Mouse (Mus musculus) right cerebral cortex, adult 18-20 months (tissue): ENCODE measurements at regions not wholly inside any gene's neighbourhood (a gene's known extent, or its start where the extent isn't known, plus 50 kb on each side); places are given as distances from the start of the nearest gene placed in this dataset.
A peak's percentile ranks its signal among the peaks of the same experiment; 100 is the strongest.
"Not testable (repeated sequence)": the region's sequence is repeated elsewhere in the genome, so short reads cannot be mapped to it uniquely, and the experiment has no call there.

Experiments used
- DNase-seq: peaks from one replicate; pipeline ENCODE4 v3.0.0; 2022; ENCODE audit warnings: mixed read lengths

DNA sequence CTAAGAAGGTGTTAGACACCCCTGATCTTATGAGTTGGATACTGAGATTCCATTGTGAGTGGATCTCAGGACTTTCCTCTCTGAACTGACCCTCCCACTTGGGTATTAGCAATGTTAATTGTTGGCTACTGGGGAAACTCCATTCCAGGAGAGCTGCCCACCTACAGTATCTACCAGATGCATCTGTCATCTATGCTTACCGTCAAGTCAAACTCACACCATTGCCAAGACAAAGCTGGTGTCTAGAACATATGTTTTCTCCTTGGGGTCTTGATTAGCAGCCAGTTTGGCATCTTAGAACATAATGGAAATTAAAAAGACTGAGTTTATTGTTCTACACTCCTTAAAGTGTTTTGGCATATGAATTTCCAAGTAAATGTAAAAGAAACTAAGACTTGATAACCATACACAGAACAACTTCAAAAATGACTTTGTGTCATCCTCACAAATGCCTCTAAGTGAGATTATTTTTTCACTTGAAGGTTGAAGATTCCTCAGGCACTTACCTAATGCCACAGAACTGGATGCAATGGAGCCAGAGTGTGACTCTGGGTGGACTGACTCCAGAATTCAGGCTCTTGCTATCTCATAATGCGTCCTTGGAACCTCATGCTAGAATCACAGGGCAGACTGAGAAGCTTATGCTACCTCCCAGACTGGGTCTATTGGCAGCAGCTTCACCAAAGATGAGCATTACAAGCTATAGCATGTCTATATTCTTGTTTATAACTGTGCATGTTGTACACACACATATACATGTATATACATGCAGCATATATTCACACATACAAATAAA, 107.5 kb upstream of the Rnf152 start:
- no peak for DNase-seq

DNA sequence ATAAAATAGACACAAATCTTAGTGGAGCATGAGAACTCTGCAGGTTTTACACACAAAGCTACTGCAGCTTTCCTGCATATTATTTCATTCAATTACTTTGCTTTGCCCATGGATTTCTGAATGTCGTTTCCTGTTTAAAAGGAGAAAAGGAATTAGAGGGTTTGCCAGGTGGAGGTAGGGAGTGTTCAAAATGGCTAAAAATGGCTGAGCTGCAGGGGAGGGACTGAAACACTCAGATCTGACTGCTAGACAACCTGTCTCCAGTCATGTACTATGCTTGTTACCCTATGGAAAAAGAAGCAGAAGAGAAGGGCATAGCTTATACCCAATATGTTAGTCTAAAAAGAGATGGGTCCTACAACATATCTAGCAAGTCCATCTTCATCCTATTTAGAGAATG, 106.2 kb upstream of the Rnf152 start:
- DNase-seq = no peak

DNA sequence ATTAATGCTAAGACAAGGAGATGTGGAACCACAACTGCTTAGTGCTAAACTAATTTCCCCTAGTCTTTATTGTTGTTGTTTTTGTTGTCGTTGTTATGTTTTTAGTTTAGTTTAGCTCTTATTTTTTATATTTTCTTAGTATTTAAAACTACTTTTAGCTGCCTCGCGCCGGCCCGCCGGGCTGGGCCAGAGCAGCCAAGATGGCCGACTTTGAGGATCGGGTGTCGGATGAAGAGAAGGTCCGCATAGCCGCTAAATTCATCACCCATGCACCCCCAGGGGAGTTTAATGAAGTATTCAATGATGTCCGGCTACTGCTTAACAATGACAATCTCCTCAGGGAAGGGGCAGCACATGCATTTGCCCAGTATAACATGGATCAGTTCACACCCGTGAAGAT, 99.3 kb upstream of the Rnf152 start:
- not testable (repeated sequence) for DNase-seq

DNA sequence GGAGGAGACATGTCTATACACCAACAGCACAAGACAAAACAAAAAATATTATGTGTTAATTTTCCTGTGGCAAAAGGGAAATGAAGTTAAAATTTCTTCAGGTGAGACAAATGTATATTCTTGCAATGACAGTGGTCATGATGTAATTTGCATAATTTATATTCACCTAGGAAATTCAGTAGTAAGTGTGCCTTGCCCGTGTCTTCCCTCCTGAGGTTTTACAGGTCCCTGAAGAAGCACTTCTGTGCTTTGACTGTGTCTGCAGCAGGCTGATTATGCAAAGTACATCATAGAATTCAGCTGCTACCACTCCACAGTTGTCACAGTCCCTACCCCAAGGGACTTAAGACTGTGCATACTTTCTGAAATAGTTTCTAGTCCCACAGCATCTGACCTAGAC, 98.2 kb upstream of the Rnf152 start:
- no peak for DNase-seq

DNA sequence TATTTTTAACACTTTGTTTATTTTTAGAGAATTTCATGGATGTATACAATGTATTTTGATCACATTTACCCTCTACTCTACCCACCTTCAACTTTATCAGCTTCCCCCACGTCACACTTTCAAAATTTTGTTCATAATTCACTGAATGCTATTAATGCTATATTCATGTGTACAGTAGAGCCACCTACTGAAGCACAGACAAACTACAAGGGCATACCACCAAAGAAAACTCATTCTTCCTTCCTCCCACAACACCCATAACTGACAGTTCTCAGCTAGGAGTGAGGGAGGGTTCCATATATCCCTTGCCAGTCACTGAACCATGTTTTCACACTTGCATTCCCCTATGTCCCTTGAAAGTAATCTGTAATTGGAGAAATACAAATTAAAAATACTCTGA, 89.7 kb upstream of the Rnf152 start:
- DNase-seq = no peak

DNA sequence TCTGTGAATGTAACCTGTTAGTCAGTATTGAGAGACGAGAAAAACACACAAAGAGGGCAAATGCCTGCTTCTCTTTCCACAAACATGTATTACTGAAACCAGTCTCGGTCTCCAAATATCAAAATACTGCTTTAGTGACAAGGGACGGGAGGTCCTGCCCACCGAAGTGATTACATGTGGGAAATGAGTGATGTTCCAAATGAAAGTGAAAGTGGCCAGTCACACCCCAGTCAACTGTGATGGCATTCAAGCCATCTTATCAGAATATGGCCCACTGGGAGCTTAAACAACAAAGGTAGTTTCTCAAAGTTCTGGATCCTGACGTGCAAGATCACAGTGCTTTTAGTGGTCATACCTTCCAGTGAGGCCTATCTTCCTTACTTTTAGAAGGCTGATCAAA, 87.0 kb upstream of the Rnf152 start:
- DNase-seq = no peak

DNA sequence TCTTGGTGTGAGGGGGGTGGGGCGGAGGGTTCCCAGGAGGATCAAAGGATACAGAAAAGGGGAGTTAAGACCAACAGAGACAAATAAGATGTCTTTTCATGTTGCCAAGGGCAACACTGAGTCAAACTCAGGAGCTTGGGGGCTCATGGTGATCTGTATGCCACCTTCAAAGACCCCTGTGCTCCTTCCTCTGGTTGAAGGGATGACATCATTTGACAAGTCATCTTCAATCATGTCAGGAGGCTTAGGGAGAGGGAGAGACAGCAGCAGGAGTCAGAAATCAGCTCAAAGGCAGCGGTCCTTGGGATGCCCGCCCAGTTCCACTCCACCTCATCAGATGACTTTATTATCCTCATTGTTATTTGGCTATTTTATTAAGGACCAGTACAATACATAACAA, 83.8 kb upstream of the Rnf152 start:
- DNase-seq = no peak

DNA sequence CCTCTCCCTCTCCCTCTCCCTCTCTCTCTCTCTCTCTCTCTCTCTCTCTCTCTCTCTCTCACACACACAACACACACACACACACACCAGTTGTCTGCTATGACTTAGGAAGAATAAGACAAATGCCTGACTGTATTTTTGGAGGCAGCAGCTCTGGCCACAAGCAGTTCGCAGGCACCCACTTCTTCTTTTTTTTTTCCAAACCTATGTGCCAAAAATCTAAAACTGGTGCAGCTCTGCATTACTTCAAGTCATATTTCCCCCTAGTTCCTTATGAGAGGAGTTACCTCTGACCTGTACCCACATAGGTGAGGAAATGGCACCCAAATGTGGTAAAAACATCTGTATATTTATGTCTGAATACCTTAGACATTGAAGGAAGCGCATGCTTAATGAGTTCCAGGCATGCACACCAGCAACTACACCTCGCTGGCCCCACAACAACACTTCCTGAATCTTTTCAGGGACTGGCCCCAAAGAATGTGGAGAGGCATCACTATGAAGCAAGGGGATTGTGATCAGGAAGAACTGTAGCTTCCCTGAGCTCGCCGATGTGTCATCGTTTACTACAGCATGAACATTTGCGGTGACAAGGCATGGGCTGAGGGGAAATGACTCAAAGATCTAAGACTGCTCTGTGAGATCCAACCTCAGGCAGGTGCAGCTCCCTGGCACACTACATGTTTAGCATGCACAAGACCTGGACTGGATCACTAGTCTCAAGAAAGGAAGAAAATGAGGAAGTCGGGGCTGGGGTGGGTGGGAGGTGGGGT, 78.3 kb upstream of the Rnf152 start:
- DNase-seq = peak; percentile 10

DNA sequence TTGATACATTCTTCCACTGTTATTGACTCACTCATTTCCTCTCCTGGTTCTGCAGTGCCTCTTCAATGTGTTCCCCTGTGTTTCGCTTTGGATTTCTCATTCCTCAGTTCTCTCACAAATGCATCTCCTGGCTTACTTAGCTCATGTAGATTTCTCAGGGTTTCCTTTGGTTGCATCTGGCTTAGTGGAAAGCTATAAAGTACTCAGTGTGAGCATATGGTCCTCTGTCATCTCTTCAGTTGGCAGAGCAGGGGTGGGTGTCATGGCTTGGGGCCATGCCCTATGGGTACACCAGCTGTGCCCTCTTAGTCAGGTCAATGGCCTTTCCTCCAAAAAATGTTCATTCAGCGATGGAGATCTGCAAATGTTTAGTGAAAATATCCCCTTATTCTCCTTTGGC, 77.4 kb upstream of the Rnf152 start:
- no peak for DNase-seq

DNA sequence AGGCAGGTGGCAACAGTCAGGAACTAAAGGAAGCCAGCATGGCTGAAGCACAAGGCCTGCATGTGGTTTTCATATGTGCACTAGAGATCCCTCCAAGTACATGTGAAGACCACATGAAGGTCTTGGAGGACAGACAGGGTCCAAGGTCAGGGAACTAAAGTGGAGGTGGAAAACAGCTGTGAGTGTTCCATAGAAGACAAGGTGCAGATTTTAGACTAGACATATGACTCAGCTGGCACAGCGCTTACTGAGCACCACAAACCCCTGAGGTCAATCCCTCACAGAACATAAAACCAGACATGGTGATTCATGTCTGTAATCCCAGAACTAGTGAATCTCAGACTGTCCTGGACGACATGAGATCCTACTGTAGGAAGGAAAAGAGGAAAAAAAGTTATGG, 75.3 kb upstream of the Rnf152 start:
- no peak for DNase-seq

DNA sequence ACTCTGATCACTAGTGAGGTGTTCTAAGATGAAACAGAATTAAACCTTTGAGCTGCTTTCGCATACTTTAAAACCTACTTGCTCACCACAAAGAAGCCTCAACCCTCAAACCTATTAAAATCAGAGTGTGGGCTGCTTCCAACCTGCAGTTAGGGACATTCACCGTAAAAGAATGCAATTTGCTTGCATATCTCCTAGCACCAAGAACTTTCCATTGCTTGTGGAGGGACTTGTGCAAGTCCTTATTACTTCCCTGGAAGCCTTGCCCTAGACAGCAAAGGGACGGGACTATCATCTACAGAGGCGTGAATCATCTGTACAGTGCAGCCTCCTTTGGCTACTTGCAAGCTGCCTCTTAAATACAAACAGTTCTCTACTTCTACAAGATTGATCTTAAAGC, 74.2 kb upstream of the Rnf152 start:
- no peak for DNase-seq

DNA sequence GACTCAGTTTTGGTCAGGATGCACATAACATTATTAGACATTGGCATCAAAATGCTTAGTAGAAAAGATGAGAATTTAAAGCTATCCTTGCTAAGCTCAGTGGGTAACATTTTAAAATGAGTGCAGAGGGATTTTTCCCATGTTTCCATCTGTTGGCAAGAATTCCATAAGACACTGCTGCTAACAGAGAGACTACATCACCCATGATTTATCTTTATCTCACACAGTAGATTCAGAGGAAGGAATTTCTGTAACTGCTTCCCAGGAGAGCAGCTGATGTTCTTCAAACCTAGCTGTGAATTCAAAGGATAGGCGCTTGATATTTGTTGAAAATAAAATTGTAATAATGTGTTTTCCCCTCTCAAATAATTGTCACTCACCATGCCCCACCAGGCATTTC, 71.7 kb upstream of the Rnf152 start:
- no peak for DNase-seq

DNA sequence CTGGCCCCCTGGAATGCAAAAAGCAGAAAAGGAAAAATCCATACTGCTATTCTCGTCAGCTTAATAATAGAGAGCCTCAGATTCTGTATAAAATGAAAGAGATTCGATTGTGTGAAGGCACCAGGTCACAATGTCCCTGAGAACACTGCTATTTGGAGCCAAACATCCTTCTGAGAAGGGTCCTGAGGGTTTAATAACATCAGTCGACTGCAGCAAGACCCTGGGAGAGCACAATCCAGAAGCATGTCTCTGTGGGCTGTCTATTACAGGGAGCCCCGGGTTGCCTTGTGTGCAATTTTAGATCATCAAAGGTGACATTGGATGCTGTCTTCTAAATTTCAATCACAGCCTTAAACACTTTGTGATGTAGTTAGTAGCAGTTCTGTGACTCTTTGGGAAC, 69.6 kb upstream of the Rnf152 start:
- DNase-seq = no peak

DNA sequence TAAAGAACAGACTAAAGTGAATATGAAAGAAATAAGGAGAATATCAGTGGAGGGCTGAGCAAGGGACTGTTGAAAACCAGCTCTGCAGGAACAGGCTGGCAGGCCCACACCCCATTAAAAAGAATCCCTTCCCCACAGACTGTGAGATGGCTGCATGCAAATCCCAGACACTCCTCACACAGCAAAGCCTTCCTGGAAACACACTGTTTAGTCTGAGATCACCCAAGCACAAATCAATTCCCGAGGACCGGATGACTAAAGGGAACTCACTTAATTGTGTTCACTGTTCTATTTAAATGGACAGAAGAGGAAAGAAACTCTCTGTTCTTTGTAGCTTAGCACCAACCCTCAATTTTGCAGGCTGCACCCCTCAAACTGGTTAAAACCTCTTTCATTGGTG, 66.9 kb upstream of the Rnf152 start:
- no peak for DNase-seq

DNA sequence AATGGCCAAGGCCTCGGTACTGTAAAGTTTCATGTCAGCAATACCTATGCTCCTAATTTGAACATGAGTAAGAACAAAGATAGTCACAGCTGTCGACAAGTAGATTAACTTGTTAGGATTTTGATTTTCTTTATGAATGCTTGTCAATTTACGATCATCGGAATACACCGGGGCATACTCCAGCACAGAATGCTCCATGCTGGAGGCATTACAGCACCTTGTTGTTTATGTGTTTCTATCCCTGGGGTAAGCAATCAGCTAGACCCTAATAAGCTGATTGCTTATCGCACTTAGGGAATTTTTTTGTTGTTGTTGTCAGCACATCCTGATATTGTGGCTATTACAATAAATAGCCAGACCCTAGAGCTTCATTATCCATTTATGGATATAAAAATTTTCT, 66.4 kb upstream of the Rnf152 start:
- no peak for DNase-seq

DNA sequence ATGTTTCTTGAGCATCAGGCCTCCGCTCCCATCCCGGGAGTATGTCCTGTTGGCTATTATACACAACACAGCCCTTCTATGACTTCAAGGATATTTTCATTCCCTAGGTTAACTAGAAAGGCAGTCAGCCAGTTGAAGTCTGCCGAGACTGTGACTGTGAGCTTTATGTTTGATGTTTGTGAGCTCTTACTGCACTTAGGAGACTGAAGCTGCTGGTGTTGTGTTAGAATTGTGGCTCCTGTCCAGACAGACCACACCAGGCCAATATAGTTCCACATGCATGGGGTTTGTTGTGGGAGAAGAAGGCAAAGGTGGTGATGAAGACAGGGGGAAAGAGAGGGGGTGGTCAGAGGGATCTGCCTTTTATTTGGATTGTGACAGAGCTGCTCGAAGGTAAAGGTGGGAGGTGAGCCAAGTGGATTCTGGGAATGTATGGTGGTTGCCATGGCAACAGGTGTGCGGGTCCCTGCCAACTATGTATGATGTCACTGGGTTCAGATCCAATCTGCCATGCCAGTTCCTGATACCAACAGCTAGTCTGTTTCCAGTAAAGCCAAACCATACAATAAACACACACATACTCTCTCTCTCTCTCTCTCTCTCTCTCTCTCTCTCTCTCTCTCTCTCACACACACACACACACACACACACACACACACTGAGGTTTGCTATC, 64.0 kb upstream of the Rnf152 start:
- DNase-seq = no peak
